Mouse (Mus musculus) heart, postnatal 10 days (tissue): ENCODE data around the gene Nsf. TPM values are rescaled to one million over a fixed set of nuclear protein-coding genes. Genes with fewer than 3 reads are reported as not detected.
"Not testable (repeated sequence)": the region's sequence is repeated elsewhere in the genome, so short reads cannot be mapped to it uniquely, and the experiment has no call there.

Source experiments
- DNase-seq, 2 experiments: peaks; one replicate each; pipeline ENCODE4 v3.0.0; 2021
- intact Hi-C: fragments of 180-260 bp; cut with DNase I; formaldehyde crosslinking; loops from one replicate; pipeline ENCODE4 v1.15.1; 2025
- total RNA-seq, 2 experiments: library from RNA; stranded (reverse); gene quantifications; 2 replicates each; pipeline ENCODE4 v1.2.3; 2021

The Nsf gene
- total RNA-seq = 10 to 100 TPM; 36.8 to 39.9 TPM

DNA sequence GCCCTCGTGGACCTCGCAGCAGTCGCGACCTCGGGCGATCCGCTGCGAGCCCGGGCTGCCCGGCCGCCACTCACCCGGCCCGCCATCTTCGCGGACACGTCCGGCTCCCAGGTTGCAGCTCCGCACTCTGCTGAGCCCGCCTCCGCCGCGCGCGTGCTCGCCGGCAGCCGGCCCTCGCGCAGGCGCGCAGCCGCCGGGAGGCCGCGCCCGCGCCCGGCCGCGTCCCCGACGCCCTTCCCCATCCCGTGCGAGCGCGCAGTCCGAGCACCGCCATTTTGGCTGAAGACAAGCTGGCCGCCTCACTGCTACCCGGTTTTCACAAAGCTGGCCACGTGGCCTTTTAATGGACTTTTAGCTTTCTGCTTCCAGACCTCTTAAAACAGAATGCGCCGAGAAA lies at the start of gene Nsf:
Gene Nsf, minus strand, starts transcription at position 161 of the 397 bp plus-strand sequence.
- intact Hi-C loops = no loop called here
- DNase-seq = peak; percentile 87

DNA sequence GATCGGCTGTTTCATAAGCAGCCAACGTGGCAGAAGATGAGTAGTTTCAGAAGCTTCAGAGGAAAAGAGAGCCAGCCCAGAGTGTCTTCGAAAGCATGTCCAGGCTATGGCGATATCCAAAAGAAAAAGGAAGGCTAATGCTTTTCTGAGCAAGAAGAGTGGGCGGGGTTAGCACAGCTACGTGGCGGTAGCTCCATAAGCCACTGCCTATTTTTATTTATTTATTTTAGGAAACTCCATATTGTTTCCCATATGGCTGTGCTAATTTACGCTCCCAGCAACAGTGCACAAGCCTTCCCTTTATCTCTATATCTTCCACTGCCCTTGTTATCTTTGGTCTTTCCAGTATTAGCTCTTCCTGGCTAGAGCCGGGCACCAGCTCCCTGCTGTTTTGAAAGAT lies 49.5 kb upstream of the Nsf start:
- intact Hi-C loops = no loop called here
- no peak for DNase-seq

DNA sequence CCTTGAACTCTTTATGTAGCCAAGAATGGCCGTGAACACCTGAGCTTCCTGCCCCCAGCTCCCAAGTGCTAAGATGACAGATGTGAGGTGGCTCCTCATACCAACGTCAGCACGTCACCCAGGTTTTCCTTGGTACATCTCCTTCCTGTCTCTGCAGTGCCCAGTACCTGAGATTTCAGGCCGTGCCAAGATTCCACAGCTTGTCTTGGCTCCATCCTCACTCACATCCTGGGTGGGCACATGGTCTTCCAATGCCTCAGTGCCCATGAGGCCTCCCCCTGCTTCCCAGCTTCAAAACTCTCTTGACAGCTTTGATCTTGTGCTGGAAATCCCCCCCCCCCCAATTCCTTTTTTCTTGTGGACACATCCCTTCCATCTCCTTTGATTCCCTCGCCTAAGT lies 48.3 kb upstream of the Nsf start:
- intact Hi-C loops = no loop called here
- DNase-seq = no peak

DNA sequence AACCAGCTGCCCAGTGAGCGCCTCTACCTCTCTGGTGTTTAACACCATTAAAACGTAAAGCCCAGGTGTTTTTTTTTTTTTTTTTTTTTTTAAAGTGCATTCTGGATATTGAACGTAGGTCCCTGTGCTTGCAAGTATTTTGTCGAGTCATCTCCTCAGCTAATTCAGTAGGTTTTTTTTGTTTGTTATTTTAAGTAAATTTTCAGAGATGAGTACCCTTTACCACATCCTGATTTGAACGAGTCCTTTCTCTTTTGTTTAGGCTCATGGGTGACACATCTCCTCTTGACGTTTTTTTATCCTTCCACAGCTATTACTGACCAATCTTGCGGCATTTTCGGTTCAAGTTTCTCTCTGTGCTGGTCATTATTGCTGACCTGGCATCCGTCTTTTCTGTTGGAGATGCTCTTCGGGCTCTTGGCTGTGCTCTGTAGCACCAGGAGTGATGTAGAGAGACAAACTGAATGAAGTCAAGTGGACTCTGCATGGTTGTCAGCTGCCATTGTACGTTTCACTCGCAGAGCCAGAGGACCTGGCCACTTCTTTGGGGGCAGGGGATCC lies 47.6 kb upstream of the Nsf start:
- DNase-seq = no peak
- intact Hi-C loops = no loop called here

DNA sequence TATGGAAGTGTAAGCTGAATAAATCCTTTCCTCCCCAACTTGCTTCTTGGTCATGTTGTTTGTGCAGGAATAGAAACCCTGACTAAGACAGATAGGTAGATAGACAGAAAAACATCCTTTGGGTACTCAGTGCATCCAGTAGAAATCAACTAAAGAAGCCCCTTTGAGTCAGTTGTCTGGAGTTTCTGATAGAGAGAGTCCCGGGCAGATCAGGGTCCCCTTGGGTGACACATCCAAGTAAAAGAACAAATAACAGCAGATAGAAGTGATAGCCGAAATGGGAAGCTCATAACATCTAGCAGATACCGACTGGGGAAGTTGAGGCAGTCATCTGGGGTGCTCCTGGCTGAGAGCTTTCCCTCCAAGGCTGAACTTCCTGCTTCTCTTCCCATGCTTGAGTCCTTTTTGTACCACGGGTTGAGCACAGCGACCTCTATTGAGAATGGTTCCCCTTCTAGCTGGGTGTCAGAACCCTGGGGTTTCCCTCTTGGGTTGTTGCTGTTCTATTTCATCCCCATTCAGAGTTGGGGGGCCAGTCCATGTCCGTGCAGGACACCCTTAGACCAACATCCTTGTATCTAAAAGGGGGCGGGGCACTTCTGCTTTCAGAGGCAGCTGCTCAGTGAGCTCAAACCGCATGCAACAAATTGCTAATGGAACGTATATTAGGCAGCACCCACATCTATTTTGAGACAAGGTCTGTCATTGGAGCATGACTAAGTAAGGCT lies 47.0 kb upstream of the Nsf start:
- intact Hi-C loops = no loop called here
- peak; percentile 26 to 31 for DNase-seq

DNA sequence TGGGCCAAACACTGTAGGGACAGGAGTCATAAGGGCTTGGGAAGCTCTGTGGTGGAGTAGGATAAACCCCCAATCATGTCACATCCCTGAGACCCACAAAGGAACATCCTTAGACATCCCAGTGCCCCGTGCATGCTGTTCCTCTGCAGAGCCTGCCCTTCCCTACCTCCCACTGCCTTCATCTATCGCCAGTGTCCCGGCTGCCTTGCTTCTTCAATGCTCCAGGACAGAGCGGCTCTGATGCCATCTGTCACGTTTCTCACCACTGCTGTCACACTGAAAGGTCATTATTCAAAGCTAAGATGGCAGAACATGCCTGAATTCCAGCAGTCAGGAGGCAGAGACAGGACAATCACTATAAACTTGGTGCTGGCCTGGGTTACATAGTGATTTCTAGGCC lies 44.9 kb upstream of the Nsf start:
- DNase-seq = no peak
- intact Hi-C loops = no loop called here

DNA sequence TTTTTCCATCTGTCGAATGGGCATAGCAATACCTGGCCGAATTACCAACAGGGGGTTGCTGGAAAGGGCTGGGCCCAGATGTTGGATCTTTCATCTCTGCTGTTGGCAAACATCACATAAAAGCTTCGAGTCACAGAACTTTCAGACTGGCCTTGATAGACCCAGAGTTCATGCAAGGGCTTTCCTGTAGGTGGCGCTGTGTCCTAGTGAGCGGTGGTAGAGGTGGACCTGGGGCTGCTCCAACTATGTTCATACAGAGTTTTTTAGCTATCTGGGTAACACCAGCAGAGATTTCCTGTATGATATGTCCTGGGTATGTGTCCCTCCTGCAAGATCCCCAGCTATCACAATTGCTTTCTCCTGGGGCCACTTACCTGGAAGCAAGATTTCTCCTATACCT lies 43.5 kb upstream of the Nsf start:
- DNase-seq = peak; percentile 31 to 72
- intact Hi-C loops = no loop called here

DNA sequence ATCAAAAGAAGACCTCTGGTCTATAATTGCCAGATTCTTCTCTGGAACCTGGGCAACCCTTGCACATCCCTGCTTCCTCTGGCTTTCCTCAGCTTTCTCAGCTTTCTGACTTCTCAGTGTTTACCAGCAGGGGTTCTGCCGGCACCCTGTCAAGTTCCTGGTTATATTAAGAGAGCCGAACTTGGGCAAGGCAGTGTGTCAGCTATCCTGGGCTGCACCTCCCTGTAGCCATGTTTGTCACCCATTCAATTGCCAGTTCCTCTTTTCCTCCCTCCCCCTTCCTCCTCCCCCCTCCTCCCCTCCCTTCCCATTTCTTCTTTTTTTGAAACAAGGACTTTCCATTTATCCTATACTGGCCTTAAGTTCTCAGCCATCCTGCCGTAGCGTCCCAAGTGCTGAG lies 38.8 kb upstream of the Nsf start:
- intact Hi-C loops = no loop called here
- DNase-seq = no peak

DNA sequence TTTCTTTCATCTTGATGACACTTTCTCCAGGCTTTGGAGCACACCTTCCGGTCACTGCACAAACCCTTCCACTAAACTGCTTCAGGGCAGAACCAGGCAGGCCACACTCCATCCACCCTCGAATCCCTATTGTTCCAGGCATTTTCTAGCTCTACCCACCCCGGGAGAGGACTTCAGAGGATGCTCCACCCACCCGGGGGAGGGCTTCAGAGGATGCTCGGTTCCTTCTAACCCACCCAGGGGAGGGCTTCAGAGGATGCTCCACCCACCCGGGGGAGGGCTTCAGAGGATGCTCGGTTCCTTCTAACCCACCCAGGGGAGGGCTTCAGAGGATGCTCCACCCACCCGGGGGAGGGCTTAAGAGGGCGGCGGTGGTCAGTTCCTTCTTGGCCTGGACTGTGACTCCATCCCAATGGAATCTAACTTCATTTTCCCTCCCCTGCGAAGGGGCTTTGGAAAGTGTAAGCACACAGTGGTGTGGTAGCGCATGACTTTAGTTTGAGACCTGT lies 36.2 kb upstream of the Nsf start:
- intact Hi-C loops = not testable (repeated sequence)
- DNase-seq = peak; percentile 30 to 41

DNA sequence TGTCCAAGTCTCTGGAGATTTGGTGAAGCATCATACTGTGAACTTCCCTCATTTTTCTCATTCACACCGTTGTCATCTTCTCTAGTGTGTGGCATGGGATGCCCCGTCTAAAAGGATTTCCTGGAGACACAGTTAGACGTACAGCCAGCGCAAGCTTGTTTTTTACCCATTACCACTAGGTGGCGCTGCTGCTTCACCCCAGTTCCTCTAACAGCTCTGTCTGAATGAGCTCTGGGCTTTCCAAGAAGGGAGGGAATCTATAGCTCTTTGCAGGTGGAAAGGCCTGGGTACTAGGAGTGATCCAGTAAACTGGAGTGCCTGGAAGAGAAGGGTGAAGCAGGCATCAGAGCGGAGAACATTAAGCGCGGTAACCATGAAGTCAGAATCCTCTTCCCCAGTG lies 33.6 kb upstream of the Nsf start:
- intact Hi-C loops = loop anchor here (1.0 kb wide), 1 partner anchor 184 kb away; no protein-coding TSS in a partner anchor

DNA sequence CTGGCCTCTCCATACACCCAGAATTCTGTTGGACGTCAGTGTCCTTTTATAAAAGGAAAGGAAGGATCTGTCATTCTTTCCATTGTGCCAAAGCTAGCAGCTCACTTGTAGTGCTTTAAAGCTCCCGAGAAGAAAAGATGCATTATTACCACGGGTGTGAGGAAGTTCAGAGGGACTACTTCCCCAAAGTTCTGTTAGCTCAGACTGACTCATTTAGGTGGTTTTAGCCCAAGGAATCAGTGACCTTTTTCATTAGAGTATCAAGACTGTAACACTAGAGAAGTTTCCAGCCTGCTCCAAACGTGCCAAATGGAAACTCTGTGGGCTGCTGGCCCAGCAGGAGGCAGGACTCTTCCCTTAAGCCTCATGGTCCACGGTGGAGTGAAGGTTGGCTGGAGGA lies 30.2 kb upstream of the Nsf start:
- DNase-seq = no peak
- intact Hi-C loops = no loop called here

More for the DNA sequence above, 33.6 kb upstream of the Nsf start:
- DNase-seq = peak; percentile 73 to 88

DNA sequence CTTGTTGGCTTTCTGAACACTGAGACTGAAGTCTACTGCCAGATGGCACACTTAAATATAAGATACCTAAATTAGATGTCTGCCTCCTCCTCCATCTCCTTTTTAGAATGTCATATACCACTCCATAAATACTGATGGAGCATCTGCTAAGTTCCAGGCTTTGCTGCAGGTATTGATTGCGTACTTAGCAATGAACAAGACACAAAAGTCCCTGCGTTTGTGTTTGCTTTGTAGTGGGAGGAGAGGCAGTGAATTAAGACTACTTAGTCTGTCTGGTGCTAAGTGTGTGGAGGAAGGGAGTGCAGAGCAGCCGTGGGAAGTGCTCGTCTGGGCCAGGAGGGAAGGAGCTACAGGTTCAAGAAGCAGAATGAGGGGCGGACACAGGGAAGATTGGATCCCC lies 28.0 kb upstream of the Nsf start:
- DNase-seq = no peak

DNA sequence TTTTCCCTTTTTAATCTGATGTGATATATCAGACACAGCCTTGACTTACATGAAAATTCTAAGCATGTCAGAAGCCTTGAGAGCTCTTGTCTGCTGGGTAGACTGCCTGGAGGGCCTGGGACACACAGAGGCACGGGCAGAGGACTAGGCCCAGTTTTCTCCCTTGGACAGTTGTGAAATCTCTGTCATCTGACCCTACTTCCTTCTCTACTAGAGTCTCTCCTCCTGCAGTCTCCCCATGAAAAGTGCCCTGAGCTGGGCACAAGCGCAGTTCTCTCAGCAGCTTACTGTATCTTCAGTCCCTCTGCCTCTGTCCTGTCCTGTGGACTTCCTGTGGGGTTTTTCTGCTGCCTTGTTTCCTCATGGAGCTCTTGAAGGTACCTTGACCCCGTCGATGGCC lies 25.5 kb upstream of the Nsf start:
- intact Hi-C loops = no loop called here
- DNase-seq = no peak

More for the DNA sequence above, 28.0 kb upstream of the Nsf start:
- intact Hi-C loops = no loop called here

DNA sequence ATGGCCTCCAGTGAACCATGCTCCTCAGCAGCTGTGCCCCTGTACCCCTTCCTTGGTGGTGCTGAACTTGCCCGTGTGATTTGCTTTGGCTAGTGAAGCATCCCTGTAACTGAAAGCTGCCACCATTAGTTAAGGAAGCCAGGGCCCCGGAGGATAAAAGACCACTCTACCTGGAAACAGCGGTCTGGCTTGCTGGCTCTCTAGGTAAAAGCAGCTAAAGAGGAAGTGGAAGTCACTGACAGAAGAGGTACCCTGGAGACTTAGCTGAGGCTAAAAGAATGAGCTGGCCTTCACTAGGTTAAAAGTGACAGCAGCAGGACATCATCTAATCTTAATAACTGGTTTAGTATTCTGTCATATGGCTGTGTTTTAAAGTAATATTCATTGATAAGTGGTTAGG lies 17.0 kb upstream of the Nsf start:
- intact Hi-C loops = no loop called here
- no peak for DNase-seq

DNA sequence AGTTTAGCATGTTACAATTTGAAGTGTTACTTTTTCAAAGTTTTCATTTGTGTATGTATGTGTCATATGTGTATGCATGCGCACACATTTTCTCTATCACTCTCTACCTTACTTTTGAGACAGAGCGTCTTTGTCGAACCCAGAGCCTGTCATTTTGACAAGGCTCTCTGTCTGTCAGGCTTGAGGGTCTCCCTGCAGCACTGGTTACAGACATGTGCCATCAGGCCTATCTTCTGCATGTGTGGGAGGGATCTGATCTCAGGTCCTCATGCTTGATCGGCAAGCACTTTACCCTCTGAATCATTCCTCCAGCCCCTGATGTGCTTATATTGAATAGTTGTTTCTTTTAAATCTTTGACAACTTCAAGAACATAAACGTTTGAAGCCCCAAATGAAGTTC lies 15.4 kb upstream of the Nsf start:
- intact Hi-C loops = no loop called here
- DNase-seq = no peak

DNA sequence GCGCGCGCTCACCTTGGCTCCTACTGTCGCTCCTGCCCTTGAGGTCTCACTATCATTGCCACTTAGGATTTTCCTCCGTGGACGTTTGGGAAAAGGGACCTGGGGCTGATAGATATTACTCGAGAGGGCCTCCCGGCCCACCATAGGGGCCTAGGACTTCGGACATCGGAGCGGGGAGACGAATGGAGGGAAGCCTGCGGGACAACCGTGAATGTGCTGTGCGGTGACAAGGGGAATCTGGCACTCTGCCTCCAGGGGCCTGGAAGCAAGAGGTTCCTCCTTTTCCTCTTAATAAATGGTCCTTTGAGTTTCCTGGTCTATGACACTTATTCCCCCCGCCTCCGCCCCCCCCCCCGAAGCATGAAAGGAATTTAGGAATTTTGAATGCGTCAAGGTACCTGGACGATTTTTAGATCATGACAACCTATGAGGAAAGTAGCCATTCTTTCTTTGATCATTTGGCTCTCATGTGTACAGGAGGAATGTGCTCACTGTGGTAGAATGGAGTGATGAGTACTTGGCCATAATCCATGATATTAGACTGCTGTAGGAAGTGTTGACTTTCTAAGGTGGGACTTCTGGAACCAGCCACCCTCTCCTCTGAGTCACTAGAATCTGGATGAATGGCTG lies 13.4 kb upstream of the Nsf start:
- intact Hi-C loops = no loop called here
- DNase-seq = no peak

DNA sequence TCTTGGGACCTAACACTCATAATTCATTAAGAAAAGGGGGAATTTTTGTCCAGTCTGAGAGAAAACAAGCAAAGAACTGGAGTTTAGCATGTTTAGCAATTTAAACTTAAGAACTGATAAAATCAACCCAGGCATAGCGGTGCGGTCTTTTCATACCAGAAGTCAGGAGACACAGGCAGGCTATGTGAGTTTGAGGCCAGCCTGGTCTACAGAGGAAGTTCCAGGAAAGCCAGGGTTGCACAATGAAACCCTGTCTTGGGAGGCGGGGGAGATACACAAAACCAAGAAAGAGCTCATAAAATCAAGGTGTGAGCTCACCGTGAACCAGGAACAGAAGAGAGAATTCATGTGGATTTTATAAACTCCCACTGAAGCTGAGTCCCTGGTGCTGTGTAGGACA lies 3.0 kb upstream of the Nsf start:
- intact Hi-C loops = no loop called here
- no peak for DNase-seq

DNA sequence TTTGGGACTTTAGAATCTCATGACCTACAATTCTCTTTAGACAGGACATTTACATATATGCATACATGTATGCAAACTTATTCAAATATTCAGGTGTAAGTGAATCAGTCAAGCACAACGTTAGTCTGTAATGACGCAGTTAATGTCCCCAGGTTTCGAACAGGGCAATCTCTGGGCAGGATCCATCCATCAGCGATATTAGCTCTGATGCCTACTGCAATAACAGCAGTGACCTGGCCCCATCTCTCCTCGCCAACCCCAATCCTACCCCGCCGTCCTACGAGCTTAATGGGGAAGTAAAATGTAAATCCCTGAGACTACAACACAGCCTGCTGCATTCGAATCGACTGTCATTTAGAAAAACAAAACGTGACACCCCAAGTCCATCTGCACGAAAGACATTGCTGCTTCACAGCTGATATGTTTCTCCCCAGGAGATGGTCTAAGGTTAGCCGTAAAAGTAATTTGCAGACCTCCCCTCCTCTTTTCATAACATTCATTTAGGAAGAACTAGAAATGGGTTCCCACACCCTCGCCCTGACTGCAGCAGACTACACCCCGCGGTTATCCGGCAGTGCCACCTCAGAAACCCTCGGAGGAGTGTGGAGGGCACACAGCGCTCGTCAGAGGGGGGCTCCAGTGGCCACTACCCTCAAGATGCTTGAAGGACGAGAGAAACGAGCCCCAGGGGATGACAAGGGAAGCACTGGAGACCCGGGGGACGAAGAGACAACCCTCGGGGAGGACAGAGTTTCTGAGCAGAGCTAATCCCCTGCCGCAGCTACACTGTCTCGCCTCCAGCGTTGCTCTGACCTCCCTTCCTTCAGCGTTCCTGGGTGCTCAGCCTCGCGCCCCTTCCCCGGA lies 592 bp downstream of the Nsf start:
- DNase-seq = no peak
- intact Hi-C loops = no loop called here

DNA sequence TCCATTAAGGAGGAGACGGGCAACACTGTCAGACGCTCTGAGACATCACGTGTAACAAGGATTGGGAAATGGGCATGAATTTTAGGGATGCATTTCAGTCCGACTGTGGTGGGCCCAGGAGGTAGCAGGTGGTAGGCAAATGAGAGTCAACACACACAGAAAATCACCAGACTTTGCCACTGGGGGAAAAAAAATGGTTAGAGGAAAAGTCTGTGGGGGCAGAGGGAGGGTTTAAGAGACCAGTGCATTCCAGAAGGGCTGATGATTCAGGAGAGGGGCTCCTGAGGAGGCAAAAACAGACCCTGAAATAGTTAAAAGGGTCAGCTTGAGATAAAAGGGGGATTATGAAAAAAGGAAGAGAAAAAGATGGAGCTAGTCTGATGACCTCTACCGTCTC lies 1.2 kb downstream of the Nsf start:
- no peak for DNase-seq
- intact Hi-C loops = no loop called here

DNA sequence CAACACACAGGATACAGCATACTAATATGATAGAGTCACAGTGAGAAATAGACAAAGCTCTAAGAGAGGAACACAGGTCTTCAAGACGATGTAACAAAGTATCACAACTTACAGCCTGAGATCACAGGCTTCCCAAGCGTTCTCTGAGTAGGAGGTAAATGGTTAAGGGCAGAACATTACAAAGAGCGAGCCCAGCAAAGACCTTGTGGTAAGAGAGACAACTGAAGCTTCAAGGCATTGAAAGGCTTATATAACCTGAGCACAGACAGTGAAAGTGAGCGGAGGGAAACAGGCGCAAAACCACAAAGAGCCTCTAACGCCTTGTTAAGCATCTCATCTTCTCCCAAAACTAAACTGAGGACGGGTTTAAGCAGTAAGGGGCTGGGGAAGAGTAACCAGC lies 2.8 kb downstream of the Nsf start:
- intact Hi-C loops = no loop called here
- no peak for DNase-seq

DNA sequence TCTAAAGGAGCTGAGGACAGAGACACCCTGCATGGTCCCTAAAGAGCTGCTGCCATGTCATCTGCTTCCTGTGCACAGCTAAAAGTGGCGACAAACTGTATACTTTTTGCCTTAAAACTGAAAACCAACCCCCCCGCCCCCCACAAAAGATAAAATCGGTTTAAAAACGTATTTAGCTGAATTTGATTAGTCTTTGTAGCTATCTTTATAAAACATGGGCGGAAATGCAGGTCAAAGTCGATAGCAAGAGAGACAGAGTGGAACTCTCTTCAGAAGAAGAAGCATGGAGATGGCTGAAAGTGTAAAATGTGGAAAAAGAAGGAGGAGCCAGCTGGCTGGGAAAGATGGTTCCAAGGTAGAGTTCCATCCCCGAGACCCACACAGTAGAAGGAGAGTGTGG lies 4.9 kb downstream of the Nsf start:
- DNase-seq = no peak
- intact Hi-C loops = no loop called here
